Mouse (Mus musculus) frontal cortex, postnatal 25 days (tissue): ENCODE results near the gene Mycbp.
"Not testable (repeated sequence)": the region's sequence is repeated elsewhere in the genome, so short reads cannot be mapped to it uniquely, and the experiment has no call there.

ENCODE experiments used
- DNase-seq, 2 experiments: peaks; one replicate each; pipeline ENCODE4 v3.0.0; 2022; ENCODE audit warnings: low spot score in 2 of 2

Mycbp gene

GRCm38 (mm10) chr4:123940878-123941277, 36.2 kb downstream of the Mycbp start:
- DNase-seq = not testable (repeated sequence)

GRCm38 (mm10) chr4:123946701-123947100, 42.1 kb downstream of the Mycbp start:
- DNase-seq = no peak

- no peak for DNase-seq
Observed at GRCm38 (mm10) chr4:123947149-123947548, 42.5 kb downstream of the Mycbp start.

GRCm38 (mm10) chr4:123948901-123949300, 44.3 kb downstream of the Mycbp start:
- no peak for DNase-seq

GRCm38 (mm10) chr4:123949649-123950048, 45.0 kb downstream of the Mycbp start:
- no peak for DNase-seq

- no peak for DNase-seq
Observed at GRCm38 (mm10) chr4:123952059-123952458, 47.4 kb downstream of the Mycbp start.

GRCm38 (mm10) chr4:123956703-123957491, 52.3 kb downstream of the Mycbp start:
- peak; percentile 62 to 65 for DNase-seq

GRCm38 (mm10) chr4:123957492-123957808, 52.8 kb downstream of the Mycbp start:
- no peak for DNase-seq

GRCm38 (mm10) chr4:123957891-123958290, 53.3 kb downstream of the Mycbp start:
- no peak for DNase-seq

GRCm38 (mm10) chr4:123960955-123961354, 56.3 kb downstream of the Mycbp start:
- no peak for DNase-seq
